Mouse (Mus musculus): ENCODE data around the gene Fnbp4.
A peak's percentile ranks its signal among the peaks of the same experiment; 100 is the strongest.

Fnbp4 gene

DNA sequence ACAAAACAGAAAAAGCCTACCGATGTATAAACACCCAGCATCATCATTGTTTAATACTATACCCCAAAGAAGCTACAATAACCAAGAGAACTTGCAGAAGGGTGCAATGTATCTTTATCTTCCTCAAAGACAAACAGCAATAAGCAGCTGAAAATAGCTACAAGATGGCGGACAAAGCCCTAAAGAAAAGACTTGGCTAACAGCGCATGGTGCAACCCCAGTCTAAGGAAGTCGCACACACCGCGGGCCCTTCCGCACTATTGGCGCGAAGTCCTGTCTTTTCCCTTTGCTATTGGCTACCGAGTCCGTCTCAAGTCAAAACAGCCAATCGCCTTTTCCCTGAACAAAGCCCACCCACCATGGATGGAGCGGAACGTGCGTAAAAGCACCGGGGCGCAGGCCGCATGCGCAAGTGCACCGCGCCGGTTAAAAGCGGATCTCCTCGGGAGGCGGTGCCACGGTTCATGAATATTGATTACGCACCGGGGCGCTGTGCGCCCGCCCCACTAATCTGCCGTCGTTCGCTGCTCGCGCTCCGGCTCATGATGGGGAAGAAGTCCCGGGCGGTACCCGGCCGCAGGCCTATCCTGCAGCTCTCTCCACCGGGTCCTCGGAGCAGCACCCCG, at the start of gene Fnbp4:
Fnbp4 (plus strand) TSS at position 318 of the 626 bp plus-strand sequence.
- peak; percentile 99 for DNase-seq (ENCODE audit: low read depth)

DNA sequence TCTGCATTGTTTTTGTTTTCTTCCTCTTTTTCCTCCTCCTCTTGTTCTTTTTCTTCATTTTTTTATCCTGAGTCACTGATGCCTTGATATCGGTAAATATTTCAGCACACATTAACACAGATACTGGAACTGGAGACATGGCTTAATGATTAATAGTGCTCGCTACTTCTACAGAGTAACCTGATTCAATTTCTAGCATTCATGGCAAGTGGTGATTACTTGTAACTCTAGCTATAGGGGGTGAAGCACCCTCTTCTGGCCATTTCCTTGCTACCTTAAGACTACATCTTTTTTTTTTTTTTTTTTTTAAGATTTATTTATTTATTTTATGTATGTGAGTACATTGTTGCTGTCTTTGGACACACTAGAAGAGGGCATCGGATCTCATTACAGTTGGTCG, 44.2 kb upstream of the Fnbp4 start:
- DNase-seq (ENCODE audit: low read depth): peak; percentile 38

- DNase-seq (ENCODE audit: low read depth): no peak
Observed at GRCm38 (mm10) chr2:90708548-90708947, 36.6 kb upstream of the Fnbp4 start.

DNA sequence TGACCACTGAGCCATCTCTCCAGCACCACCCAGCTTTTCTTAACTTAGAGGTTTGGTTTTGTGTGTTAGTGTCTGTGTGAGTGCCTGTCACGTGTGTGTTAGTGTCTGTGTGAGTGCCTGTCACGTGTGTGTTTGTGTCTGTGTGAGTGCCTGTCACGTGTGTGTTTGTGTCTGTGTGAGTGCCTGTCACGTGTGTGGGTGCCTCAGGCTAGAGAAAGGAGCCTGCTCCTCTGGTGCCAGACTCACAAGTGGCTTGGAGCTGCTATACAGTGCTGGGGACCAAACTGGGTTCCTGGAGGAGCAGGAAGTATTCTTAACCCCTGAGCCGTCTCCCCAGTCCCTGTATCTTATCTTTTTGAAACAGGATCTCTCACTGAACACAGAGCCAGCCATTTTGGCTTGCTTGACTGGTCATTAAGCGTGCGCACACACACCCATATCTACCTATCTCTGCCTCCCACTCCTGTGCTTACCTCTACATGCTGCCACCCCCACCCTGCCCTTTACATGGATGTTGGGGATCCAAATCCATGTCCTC, 29.5 kb upstream of the Fnbp4 start:
- DNase-seq (ENCODE audit: low read depth): no peak

- no peak for DNase-seq (ENCODE audit: low read depth)
Observed at GRCm38 (mm10) chr2:90717366-90717765, 27.8 kb upstream of the Fnbp4 start.

GRCm38 (mm10) chr2:90717948-90718347, 27.2 kb upstream of the Fnbp4 start:
- no peak for DNase-seq (ENCODE audit: low read depth)

DNA sequence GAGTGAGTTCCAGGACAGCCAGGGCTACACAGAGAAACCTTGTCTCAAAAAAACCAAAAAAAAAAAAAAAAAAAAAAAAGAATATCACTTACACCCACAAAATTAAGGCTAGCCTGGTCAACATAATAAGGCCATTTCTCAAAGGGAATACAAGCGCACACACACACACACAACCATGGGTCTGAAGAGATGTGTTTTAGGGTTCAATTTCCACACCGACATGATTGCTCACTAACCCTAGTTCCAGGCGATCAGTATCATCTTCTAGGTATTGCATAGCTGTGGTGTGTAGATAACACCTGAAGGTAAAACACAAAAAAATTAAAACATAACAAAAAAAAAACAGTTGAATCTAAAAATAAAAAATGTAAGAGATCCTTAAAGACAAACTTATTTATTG, 18.4 kb upstream of the Fnbp4 start:
- no peak for DNase-seq (ENCODE audit: low read depth)

- no peak for DNase-seq (ENCODE audit: low read depth)
Observed at GRCm38 (mm10) chr2:90735326-90735725, 9.8 kb upstream of the Fnbp4 start.

- no peak for DNase-seq (ENCODE audit: low read depth)
Observed at GRCm38 (mm10) chr2:90738801-90739200, 6.4 kb upstream of the Fnbp4 start.

- no peak for DNase-seq (ENCODE audit: low read depth)
Observed at GRCm38 (mm10) chr2:90739327-90739726, 5.8 kb upstream of the Fnbp4 start.

- DNase-seq (ENCODE audit: low read depth): no peak
Observed at GRCm38 (mm10) chr2:90739921-90740320, 5.2 kb upstream of the Fnbp4 start.

- DNase-seq (ENCODE audit: low read depth): peak; percentile 56
Observed at GRCm38 (mm10) chr2:90744285-90745052, 701 bp upstream of the Fnbp4 start.

- peak; percentile 55 for DNase-seq (ENCODE audit: low read depth)
Observed at GRCm38 (mm10) chr2:90745740-90746537, 769 bp downstream of the Fnbp4 start.

- DNase-seq (ENCODE audit: low read depth): peak; percentile 46
Observed at GRCm38 (mm10) chr2:90746538-90746865, 1.3 kb downstream of the Fnbp4 start.

- DNase-seq (ENCODE audit: low read depth): no peak
Observed at GRCm38 (mm10) chr2:90747131-90747530, 2.0 kb downstream of the Fnbp4 start.

- DNase-seq (ENCODE audit: low read depth): no peak
Observed at GRCm38 (mm10) chr2:90749676-90750459, 4.7 kb downstream of the Fnbp4 start.

DNA sequence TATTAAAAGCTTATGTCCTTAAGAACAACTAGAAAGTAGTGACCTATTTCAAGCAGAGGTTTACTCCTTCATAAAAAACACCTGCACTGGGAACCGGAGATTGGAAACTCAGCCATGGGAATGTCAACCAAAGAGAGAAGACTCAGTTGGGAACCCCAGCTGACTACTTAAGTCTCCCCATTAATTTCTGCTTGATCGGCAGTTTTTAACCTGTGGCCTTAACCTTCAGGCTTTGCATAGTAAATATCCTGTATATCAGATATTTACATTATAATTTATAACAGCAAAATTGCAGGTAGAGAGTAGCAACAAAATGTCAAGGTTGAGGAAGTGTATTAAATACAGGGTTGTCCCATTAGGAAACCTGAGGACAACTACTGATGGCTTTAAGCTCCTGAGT, 8.4 kb downstream of the Fnbp4 start:
- DNase-seq (ENCODE audit: low read depth): no peak

GRCm38 (mm10) chr2:90754188-90754587, 9.0 kb downstream of the Fnbp4 start:
- DNase-seq (ENCODE audit: low read depth): no peak

DNA sequence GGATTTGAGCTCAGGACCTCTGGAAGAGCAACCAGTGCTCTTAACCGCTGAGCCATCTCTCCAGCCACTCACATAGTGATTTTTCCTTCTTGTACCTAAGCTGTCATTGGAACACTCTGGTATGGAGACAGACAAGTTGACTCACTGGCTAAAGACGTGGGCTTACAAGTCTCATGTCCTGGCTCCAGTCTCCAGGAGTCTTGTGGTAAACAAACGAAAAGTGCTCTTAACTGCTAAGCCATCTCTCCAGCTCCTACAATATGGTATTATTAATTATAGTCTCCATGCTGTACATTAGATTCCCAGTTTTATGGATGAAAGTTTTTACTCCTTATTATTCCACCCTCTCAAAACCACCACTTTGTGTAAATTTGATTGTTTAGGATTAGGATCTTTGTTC, 20.0 kb downstream of the Fnbp4 start:
- no peak for DNase-seq (ENCODE audit: low read depth)

GRCm38 (mm10) chr2:90781323-90781722, 36.2 kb downstream of the Fnbp4 start:
- DNase-seq (ENCODE audit: low read depth): peak; percentile 25

DNA sequence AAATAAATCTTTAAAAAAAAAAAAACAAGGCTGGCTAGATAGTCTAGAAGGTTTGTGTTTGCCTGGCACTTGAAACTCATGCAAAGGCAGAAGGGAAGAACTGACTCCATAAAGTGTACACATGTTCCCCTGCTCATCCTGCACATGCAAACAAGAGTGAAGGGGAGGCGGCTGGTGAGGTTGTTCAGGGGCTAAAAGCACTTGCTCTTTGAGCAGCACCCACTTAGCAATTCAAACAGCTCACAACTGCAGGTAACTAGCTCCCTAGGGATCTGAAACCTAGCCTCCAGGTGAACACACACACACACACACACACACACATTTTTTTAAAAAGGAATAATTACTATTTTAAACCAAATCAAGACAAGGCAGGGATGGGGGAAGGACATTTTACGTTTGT, 36.8 kb downstream of the Fnbp4 start:
- DNase-seq (ENCODE audit: low read depth): no peak

DNA sequence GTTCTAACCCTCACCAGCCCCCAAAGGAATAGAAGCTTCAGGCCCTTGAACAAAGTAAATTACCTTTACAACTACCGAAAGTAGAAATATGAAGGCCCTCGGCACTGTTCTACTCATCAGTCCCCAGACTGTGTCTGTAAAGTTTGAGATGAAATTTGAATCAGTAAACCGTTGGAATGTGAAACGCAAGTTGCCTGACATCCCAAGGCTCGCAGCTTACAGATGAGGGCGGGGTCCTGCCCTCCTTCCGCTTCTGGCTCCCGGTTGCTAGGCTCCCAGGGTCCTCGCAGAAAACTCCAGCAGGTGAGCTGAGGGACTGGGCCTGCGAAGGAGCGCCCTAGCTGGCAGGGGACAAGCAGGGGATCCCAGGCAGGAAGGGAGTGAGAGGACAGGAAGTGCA, 37.3 kb downstream of the Fnbp4 start, which contains the start of gene Agbl2:
Agbl2 (plus strand) TSS at position 270 of the 400 bp plus-strand sequence.
- DNase-seq (ENCODE audit: low read depth): no peak

All from NIH3T3 (cell line).